Mouse (Mus musculus): ENCODE data around the gene Rps21. TPM values are rescaled to one million over a fixed set of nuclear protein-coding genes. Genes with fewer than 3 reads are reported as not detected.

Rps21 gene
- polyA plus RNA-seq, 1 experiment from 2014 or later = 515 TPM

DNA sequence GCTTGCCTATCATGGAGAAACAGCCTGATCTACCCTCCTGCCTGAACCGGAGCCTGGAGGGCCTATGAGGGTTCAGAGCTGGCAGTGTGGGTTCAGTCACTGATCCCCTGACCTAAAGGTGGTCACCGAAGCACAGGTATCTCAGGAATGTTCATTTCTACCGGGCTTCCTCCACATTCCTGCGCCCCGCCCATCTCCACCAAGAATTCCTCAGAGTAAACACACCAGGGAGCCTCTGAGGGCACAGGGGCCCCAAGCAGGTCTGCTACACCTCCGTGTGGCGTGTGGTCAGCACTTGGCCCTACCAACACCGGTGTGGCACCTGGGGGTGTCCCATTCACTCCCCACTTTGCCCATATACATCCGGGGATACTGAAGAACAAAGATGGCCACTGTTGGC lies 37.0 kb upstream of the Rps21 start:
- 82% methylated on average over 9 of the region's 9 CpGs for WGBS

GRCm38 (mm10) chr2:180221051-180221450 lies 36.1 kb upstream of the Rps21 start:
- 94% methylated on average over 9 of the region's 9 CpGs for WGBS
- no peaks in the 10 kb centered on the region for H3K9me3 ChIP-seq (replicated peaks)
- no peak overlapping the region for H3K4me3 ChIP-seq
- no peak overlapping the region for H3K27ac ChIP-seq (replicated peaks)
- peaks cover 67% of the 10 kb centered on the region for H3K4me1 ChIP-seq
- H3K27me3 ChIP-seq (ENCODE audit: low read depth, poor library complexity, severe bottlenecking) = peaks cover 44% of the 10 kb centered on the region
- 0 out of 2 replicates have a peak, but pooled peaks cover 2% of the 10 kb centered on the region for H3K36me3 ChIP-seq
- DNase-seq (ENCODE audit: low spot score) = no peak

More for the DNA sequence above, 37.0 kb upstream of the Rps21 start:
- Histone ChIP-seq H3K9me3 (replicated peaks) (no peaks in the 10 kb centered on the region), H3K4me3 (no peak overlapping the region), H3K27me3 (ENCODE audit: low read depth, poor library complexity, severe bottlenecking) (peaks cover 35% of the 10 kb centered on the region), H3K4me1 (peaks cover 64% of the 10 kb centered on the region), H3K27ac (replicated peaks) (peak overlapping the region; percentile 30), H3K36me3 (0 out of 2 replicates have a peak, but pooled peaks cover 2% of the 10 kb centered on the region)
- DNase-seq (ENCODE audit: low spot score) = no peak

DNA sequence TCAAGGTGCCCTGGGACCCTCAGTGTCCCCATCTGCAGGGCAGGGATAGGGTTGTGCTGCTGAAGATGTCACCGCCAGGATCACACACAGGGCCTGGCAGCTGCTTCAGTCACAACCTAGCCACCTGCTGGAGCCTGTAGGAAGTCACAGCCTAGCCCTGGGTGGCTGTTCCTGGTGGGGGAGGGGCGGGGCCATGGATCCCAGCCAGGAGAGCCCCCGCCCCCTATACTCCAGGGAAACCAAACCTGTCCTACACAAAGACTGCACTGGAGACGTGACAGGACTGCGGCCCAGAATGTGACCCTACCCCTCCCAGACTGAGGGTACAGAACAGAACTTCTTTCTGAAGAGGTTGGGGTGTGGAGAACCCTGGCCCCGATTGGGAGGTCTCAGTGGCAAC lies 34.9 kb upstream of the Rps21 start:
- H3K27ac ChIP-seq (replicated peaks) = peak overlapping the region; percentile 30; the same call in 1 of the 2 replicates

DNA sequence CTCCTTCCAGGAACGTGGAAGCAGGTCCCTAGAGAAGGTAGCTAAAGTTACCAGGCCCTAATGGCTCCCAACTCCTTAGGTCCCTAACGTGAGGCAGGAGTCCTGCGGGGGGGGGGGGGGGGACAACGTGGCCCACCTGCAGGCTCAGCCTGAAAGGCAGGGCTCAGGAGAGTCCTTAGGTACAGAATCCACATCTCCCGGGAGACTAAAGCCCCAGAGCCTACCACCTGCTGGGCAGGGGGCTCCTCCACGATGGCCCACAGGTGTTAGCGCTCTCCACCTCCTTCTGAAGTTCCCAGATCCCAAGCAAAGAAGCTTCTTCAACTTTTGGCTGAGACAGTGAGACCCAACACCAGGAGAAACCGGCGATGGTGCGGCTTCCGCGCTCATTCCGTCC lies 32.5 kb upstream of the Rps21 start:
- no peak for DNase-seq (ENCODE audit: low spot score)
- H3K27ac ChIP-seq (replicated peaks) = peak overlapping the region; percentile 79; the same call in 1 of the 2 replicates
- H3K9me3 ChIP-seq (replicated peaks) = no peaks in the 10 kb centered on the region
- H3K4me1 ChIP-seq = peaks cover 65% of the 10 kb centered on the region
- H3K27me3 ChIP-seq (ENCODE audit: low read depth, poor library complexity, severe bottlenecking) = peaks cover 73% of the 10 kb centered on the region
- 0 out of 2 replicates have a peak, but pooled peaks cover 2% of the 10 kb centered on the region for H3K36me3 ChIP-seq
- peak overlapping the region; percentile 77 for H3K4me3 ChIP-seq
- WGBS = 1% methylated on average over 13 of the region's 13 CpGs

More for the DNA sequence above, 34.9 kb upstream of the Rps21 start:
- Histone ChIP-seq H3K36me3 (0 out of 2 replicates have a peak, but pooled peaks cover 2% of the 10 kb centered on the region), H3K4me1 (peaks cover 73% of the 10 kb centered on the region), H3K4me3 (no peak overlapping the region), H3K27me3 (ENCODE audit: low read depth, poor library complexity, severe bottlenecking) (peaks cover 56% of the 10 kb centered on the region), H3K9me3 (replicated peaks) (no peaks in the 10 kb centered on the region)
- 18% methylated on average over 6 of the region's 6 CpGs for WGBS
- peak; percentile 46 for DNase-seq (ENCODE audit: low spot score)

GRCm38 (mm10) chr2:180225044-180225761 lies 32.0 kb upstream of the Rps21 start:
- Histone ChIP-seq H3K27ac (replicated peaks) (peak overlapping the region; percentile 79), H3K4me1 (peaks cover 64% of the 10 kb centered on the region), H3K9me3 (replicated peaks) (no peaks in the 10 kb centered on the region), H3K27me3 (ENCODE audit: low read depth, poor library complexity, severe bottlenecking) (peaks cover 68% of the 10 kb centered on the region), H3K4me3 (peak overlapping the region; percentile 77), H3K36me3 (0 out of 2 replicates have a peak, but pooled peaks cover 2% of the 10 kb centered on the region)
- DNase-seq (ENCODE audit: low spot score) = peak; percentile 59
- under 1% methylated on average over 54 of the region's 55 CpGs for WGBS

DNA sequence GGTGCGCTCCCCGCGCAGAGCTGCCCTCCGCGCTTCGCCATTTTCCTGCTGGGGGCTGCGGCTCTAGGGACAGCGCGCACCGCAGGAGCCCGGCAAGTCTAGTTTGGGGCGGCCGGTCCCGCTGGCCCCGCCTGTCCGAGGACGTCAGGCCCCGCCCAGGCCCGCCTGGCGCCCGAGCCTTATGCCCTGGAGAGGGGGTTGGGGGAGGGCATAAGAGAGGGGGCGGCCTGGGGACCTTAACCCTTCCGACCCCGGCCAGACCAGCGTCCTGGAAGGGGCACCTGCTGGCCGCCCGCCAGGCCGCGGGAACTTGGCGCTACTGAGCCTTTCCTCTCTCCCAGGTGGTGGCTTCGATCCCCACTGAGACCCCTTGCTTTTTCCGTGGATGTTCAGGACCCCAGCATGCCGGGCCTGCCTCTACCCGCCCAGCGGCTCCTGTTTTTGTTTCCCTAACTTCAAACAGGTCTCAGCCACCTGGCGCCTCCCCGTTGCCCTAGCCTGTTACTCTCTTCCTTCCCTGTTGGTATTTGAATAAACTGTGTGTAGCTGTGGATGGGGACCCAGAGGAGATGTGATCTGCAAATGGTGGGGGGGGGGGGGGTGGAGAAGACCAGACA lies 31.3 kb upstream of the Rps21 start, which contains the start of gene Lama5:
Gene Lama5, minus strand, starts transcription at position 98 of the 617 bp plus-strand sequence.
- H3K27me3 ChIP-seq (ENCODE audit: low read depth, poor library complexity, severe bottlenecking) = peaks cover 66% of the 10 kb centered on the region
- H3K9me3 ChIP-seq (replicated peaks) = no peaks in the 10 kb centered on the region
- DNase-seq (ENCODE audit: low spot score) = peak; percentile 78
- H3K4me1 ChIP-seq = peaks cover 64% of the 10 kb centered on the region
- under 1% methylated on average over 36 of the region's 37 CpGs for WGBS
- H3K36me3 ChIP-seq = 0 out of 2 replicates have a peak, but pooled peaks cover 2% of the 10 kb centered on the region
- peak within 1 kb of the TSS; percentile 79 for H3K27ac ChIP-seq (replicated peaks)
- peak within 1 kb of the TSS; percentile 77 for H3K4me3 ChIP-seq

GRCm38 (mm10) chr2:180227262-180228059 lies 29.7 kb upstream of the Rps21 start:
- peak; percentile 84 for DNase-seq (ENCODE audit: low spot score)
- peaks cover 56% of the 10 kb centered on the region for H3K4me1 ChIP-seq
- peaks cover 65% of the 10 kb centered on the region for H3K27me3 ChIP-seq (ENCODE audit: low read depth, poor library complexity, severe bottlenecking)
- under 1% methylated on average over 21 of the region's 21 CpGs for WGBS
- peak overlapping the region; percentile 78 for H3K27ac ChIP-seq (replicated peaks)
- no peaks in the 10 kb centered on the region for H3K36me3 ChIP-seq
- H3K9me3 ChIP-seq (replicated peaks) = no peaks in the 10 kb centered on the region
- peak overlapping the region; percentile 39 for H3K4me3 ChIP-seq

DNA sequence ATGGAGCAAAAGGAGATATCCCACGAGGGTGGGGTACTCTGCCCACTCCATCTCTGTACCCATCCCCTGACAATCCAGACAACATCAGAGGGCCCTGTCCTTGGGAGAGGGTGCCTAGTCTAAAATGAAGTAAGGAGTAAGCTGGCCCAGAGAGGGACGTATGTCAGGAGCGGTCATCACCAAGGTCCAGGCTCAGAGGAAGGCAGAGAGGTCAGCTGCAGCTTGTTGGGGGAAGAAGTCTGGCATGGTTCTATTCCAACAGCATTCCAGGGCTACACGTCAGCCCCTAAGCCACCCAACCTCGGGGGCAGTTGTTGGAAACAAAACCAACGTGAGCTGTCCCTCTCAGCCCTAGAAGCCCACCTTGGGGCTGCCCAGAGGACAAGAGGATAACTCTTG lies 29.1 kb upstream of the Rps21 start:
- peaks cover 59% of the 10 kb centered on the region for H3K27me3 ChIP-seq (ENCODE audit: low read depth, poor library complexity, severe bottlenecking)
- H3K27ac ChIP-seq (replicated peaks) = peak overlapping the region; percentile 78
- 41% methylated on average over 6 of the region's 6 CpGs for WGBS

DNA sequence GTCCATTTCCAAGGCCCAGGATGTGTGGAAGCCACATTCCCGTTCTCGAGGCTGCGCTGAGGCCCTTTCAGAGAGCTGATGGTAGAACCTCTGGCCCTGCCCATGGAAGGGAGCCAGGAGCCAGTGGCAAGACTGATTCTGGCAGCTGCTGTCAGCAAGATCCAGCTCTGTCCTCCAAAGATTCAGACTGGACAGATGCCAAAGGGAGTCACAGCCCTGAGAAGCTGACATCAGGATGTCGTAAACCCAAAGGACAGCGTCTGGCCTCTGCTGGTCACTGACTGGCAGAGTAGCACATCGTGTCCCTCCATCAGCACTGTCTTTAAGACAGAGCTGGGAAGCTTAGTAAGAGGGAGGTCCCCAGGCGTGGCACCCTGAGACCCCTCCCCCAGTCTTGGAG lies 28.6 kb upstream of the Rps21 start:
- peaks cover 46% of the 10 kb centered on the region for H3K4me1 ChIP-seq
- 78% methylated on average over 7 of the region's 7 CpGs for WGBS
- H3K9me3 ChIP-seq (replicated peaks) = no peaks in the 10 kb centered on the region
- H3K4me3 ChIP-seq = no peak overlapping the region
- no peaks in the 10 kb centered on the region for H3K36me3 ChIP-seq
- H3K27me3 ChIP-seq (ENCODE audit: low read depth, poor library complexity, severe bottlenecking) = peaks cover 54% of the 10 kb centered on the region
- DNase-seq (ENCODE audit: low spot score) = no peak
- peak overlapping the region; percentile 78 for H3K27ac ChIP-seq (replicated peaks)

More for the DNA sequence above, 29.1 kb upstream of the Rps21 start:
- Histone ChIP-seq H3K4me1 (peaks cover 50% of the 10 kb centered on the region), H3K36me3 (no peaks in the 10 kb centered on the region), H3K9me3 (replicated peaks) (no peaks in the 10 kb centered on the region), H3K4me3 (peak overlapping the region; percentile 39)
- no peak for DNase-seq (ENCODE audit: low spot score)

DNA sequence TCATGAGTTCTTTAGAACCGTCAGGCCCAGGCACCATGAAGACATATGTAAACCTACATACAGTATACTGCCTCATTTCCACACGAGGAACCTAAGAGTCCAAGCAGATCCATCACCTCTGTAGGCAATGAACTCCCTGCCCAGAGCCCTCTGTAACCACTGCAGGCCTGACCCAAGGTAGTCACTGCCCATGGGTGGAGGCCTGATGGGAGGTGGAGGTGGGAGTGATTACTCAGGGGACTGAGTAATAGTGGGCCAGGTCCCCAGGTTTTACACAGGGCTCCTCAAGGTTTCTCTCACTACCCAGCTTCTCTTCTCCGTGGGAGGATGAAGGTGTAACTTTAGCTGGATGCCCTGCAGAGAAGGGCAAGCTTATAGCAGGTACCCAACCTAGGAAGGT lies 28.0 kb upstream of the Rps21 start:
- DNase-seq (ENCODE audit: low spot score) = no peak
- Histone ChIP-seq H3K27me3 (ENCODE audit: low read depth, poor library complexity, severe bottlenecking) (peaks cover 49% of the 10 kb centered on the region), H3K27ac (replicated peaks) (no peak overlapping the region), H3K4me3 (no peak overlapping the region), H3K9me3 (replicated peaks) (no peaks in the 10 kb centered on the region), H3K36me3 (no peaks in the 10 kb centered on the region), H3K4me1 (peaks cover 46% of the 10 kb centered on the region)
- WGBS = 81% methylated on average over 3 of the region's 3 CpGs

- Histone ChIP-seq H3K4me1 (peaks cover 42% of the 10 kb centered on the region), H3K36me3 (no peaks in the 10 kb centered on the region), H3K27me3 (ENCODE audit: low read depth, poor library complexity, severe bottlenecking) (peaks cover 35% of the 10 kb centered on the region), H3K27ac (replicated peaks) (peak overlapping the region; percentile 46; the same call in 1 of the 2 replicates), H3K4me3 (no peak overlapping the region), H3K9me3 (replicated peaks) (no peaks in the 10 kb centered on the region)
- WGBS = 57% methylated on average over 4 of the region's 4 CpGs
- DNase-seq (ENCODE audit: low spot score) = no peak
Observed at GRCm38 (mm10) chr2:180230482-180230881, 26.7 kb upstream of the Rps21 start.

Measured in midbrain, embryonic 10.5 days (tissue).